Mouse (Mus musculus) hindbrain, embryonic 15.5 days (tissue): ENCODE measurements around the gene Aspg. TPM values are rescaled to one million over a fixed set of nuclear protein-coding genes. Genes with fewer than 3 reads are reported as not detected.

Source experiments
- ATAC-seq: fragments of 200-750 bp; cut with Nextera tagmentation; 2 replicates; pipeline ENCODE4 v1.8.0; 2017; ENCODE audit warnings: low read depth, moderate number of reproducible peaks, moderate TSS enrichment; ENCODE audit not compliant: low FRiP score
- H3K27ac ChIP-seq: fragments of 300-500 bp; sonication (generic); replicated peaks from 2 replicates; pipeline ENCODE4 v1.5.1; 2015; ENCODE audit warnings: mild to moderate bottlenecking, inconsistent platforms
- H3K27me3 ChIP-seq: fragments of 300-500 bp; sonication (generic); 2 replicates; pipeline ENCODE4 v1.6.1; 2015; ENCODE audit warnings: control low read depth, inconsistent platforms
- H3K36me3 ChIP-seq: fragments of 300-500 bp; sonication (generic); 2 replicates; pipeline ENCODE4 v1.6.1; 2015; ENCODE audit warnings: control low read depth, inconsistent platforms
- H3K4me1 ChIP-seq: fragments of 300-500 bp; sonication (generic); replicated peaks from 2 replicates; pipeline ENCODE4 v1.6.1; 2015; ENCODE audit warnings: control low read depth, inconsistent platforms
- H3K4me2 ChIP-seq: fragments of 300-500 bp; sonication (generic); 2 replicates; pipeline ENCODE4 v1.6.1; 2015; ENCODE audit warnings: moderate library complexity, mild to moderate bottlenecking, inconsistent platforms
- H3K4me3 ChIP-seq: fragments of 300-500 bp; sonication (generic); 2 replicates; pipeline ENCODE4 v1.5.1; 2015; ENCODE audit warnings: mild to moderate bottlenecking, inconsistent platforms
- H3K9ac ChIP-seq: fragments of 300-500 bp; sonication (generic); 2 replicates; pipeline ENCODE4 v1.6.1; 2015; ENCODE audit warnings: inconsistent platforms
- H3K9me3 ChIP-seq: fragments of 300-500 bp; sonication (generic); 2 replicates; pipeline ENCODE4 v1.6.1; 2016; ENCODE audit warnings: control low read depth, inconsistent platforms
- WGBS: fragments of 180-500 bp; shearing (Covaris S2); methylation state at CpG from one replicate; pipeline ENCODE4 v1.1.7; 2015; 5-methylcytosine and 5-hydroxymethylcytosine counted together
- polyA plus RNA-seq: library from polyadenylated mRNA; unstranded; fragments of >200 nt; fragmentation: Nextera tagmentation; extraction: Ambion mirVana; gene quantifications from 2 replicates; pipeline ENCODE4 v1.2.1, GENCODE M21; 2015

Aspg gene
- polyA plus RNA-seq, 1 experiment from 2014 or later: 0.86 TPM

- Histone ChIP-seq H3K9me3 (no peaks in the 10 kb centered on the region), H3K4me3 (no peak overlapping the region), H3K27me3 (no peaks in the 10 kb centered on the region), H3K4me2 (no peak overlapping the region), H3K27ac (no peak overlapping the region), H3K4me1 (no peaks in the 10 kb centered on the region), H3K36me3 (no peaks in the 10 kb centered on the region), H3K9ac (no peak overlapping the region)
- no peak for ATAC-seq
- 53% methylated on average over 4 of the region's 4 CpGs for WGBS
Observed at GRCm38 (mm10) chr12:112100106-112100505, 6.4 kb upstream of the Aspg start.

DNA sequence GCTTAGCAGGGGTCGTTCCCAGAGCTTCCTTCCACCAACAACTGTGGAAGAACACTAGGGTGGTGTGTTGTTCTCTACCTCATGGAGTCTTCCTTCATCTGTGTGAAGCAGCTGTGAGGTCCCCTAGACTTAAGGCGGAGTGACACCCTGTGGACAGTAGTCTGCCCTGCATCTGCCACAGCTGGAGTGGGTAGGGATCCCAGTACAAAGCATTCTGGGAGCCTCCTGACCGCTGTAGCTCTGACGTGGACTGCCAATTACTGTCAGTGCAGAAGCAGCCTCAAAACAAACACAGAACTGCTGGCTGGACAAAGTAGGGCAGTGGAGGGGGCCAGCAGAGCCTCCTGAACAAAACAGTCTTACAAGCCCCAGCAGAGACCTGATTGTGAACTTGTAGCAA lies 5.4 kb upstream of the Aspg start:
- Histone ChIP-seq H3K36me3 (no peaks in the 10 kb centered on the region), H3K4me1 (no peaks in the 10 kb centered on the region), H3K4me2 (no peak overlapping the region), H3K9ac (no peak overlapping the region), H3K9me3 (no peaks in the 10 kb centered on the region), H3K27ac (no peak overlapping the region), H3K4me3 (no peak overlapping the region), H3K27me3 (no peaks in the 10 kb centered on the region)
- WGBS: 63% methylated on average over 4 of the region's 4 CpGs
- ATAC-seq: no peak

- H3K36me3 ChIP-seq: no peaks in the 10 kb centered on the region
- no peak overlapping the region for H3K4me2 ChIP-seq
- H3K4me3 ChIP-seq: no peak overlapping the region
- H3K9me3 ChIP-seq: no peaks in the 10 kb centered on the region
- peaks cover 13% of the 10 kb centered on the region; the same call in 1 of the 2 replicates for H3K27me3 ChIP-seq
- no peak overlapping the region for H3K9ac ChIP-seq
- H3K27ac ChIP-seq: no peak overlapping the region
- WGBS: 91% methylated on average over 5 of the region's 5 CpGs
- ATAC-seq: no peak
- H3K4me1 ChIP-seq: no peaks in the 10 kb centered on the region; the same call in 1 of the 2 replicates
Observed at GRCm38 (mm10) chr12:112103179-112103578, 3.3 kb upstream of the Aspg start.

DNA sequence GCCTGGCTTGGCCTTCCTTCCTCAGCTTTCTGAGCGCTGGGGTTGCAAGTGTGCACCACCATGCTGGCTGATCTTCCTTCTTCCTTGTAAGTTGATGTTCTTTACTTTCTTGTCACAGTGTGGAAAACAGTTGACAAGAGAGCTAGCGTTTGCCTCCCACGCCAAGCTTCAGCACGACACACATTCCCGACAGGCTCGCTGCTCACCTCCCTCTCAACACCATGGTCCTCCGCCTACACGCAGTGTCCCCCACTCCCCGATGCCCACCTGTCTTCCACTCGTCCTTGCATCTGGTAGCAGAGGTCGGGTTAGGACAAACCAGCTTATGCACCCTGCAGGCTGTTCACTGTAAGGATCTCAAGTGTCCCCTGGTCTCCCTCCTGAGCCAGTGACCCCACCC lies 1.6 kb upstream of the Aspg start:
- WGBS: 93% methylated on average over 11 of the region's 11 CpGs
- Histone ChIP-seq H3K36me3 (no peaks in the 10 kb centered on the region), H3K4me3 (no peak overlapping the region), H3K4me1 (no peaks in the 10 kb centered on the region; the same call in 1 of the 2 replicates), H3K27me3 (peaks cover 13% of the 10 kb centered on the region; the same call in 1 of the 2 replicates), H3K9me3 (no peaks in the 10 kb centered on the region), H3K27ac (no peak overlapping the region), H3K4me2 (no peak overlapping the region), H3K9ac (no peak overlapping the region)
- no peak for ATAC-seq

GRCm38 (mm10) chr12:112107685-112108084 lies 1.2 kb downstream of the Aspg start:
- H3K4me2 ChIP-seq: no peak overlapping the region
- no peaks in the 10 kb centered on the region for H3K9me3 ChIP-seq
- H3K36me3 ChIP-seq: no peaks in the 10 kb centered on the region
- no peak overlapping the region for H3K9ac ChIP-seq
- H3K27me3 ChIP-seq: peaks cover 16% of the 10 kb centered on the region
- ATAC-seq: no peak
- 87% methylated on average over 8 of the region's 8 CpGs for whole genome bisulfite sequencing
- H3K4me1 ChIP-seq: no peaks in the 10 kb centered on the region; the same call in 1 of the 2 replicates
- H3K27ac ChIP-seq: no peak overlapping the region
- H3K4me3 ChIP-seq: no peak overlapping the region

- no peak overlapping the region for H3K4me2 ChIP-seq
- WGBS: 84% methylated on average over 11 of the region's 11 CpGs
- no peak for ATAC-seq
- H3K4me3 ChIP-seq: no peak overlapping the region
- no peak overlapping the region for H3K27ac ChIP-seq
- H3K36me3 ChIP-seq: no peaks in the 10 kb centered on the region
- H3K27me3 ChIP-seq: peaks cover 16% of the 10 kb centered on the region
- H3K9me3 ChIP-seq: no peaks in the 10 kb centered on the region
- H3K9ac ChIP-seq: no peak overlapping the region
- no peaks in the 10 kb centered on the region; the same call in 1 of the 2 replicates for H3K4me1 ChIP-seq
Observed at GRCm38 (mm10) chr12:112108696-112109445, 2.4 kb downstream of the Aspg start.

- Histone ChIP-seq H3K4me1 (no peaks in the 10 kb centered on the region; the same call in 1 of the 2 replicates), H3K4me3 (no peak overlapping the region), H3K9ac (no peak overlapping the region), H3K36me3 (no peaks in the 10 kb centered on the region), H3K27ac (no peak overlapping the region), H3K9me3 (no peaks in the 10 kb centered on the region), H3K27me3 (peaks cover 16% of the 10 kb centered on the region), H3K4me2 (no peak overlapping the region)
- WGBS: 90% methylated on average over 9 of the region's 9 CpGs
- no peak for ATAC-seq
Observed at GRCm38 (mm10) chr12:112109701-112110100, 3.2 kb downstream of the Aspg start.

DNA sequence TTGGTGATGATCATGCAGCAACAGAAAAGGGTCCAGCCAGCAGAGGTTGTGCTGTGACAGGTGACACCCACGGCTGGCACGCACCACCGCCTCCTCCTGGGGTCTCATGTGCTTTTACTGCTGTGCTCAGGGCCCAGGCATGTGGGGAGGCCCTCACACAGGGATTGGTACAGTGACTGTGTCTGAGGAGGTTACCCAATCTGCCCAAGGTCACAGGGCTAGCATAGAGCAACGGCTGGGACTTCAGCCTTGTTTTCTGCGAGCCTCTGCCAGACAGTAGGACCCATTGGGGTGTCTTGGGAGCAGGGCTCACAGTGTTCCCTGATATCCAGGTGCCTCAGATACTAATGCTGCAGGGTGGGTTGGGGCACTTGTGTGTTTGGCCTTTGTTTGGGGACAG lies 4.8 kb downstream of the Aspg start:
- H3K4me3 ChIP-seq: no peak overlapping the region
- no peaks in the 10 kb centered on the region; the same call in 1 of the 2 replicates for H3K4me1 ChIP-seq
- H3K27me3 ChIP-seq: peaks cover 16% of the 10 kb centered on the region

GRCm38 (mm10) chr12:112112235-112112634 lies 5.8 kb downstream of the Aspg start:
- H3K36me3 ChIP-seq: no peaks in the 10 kb centered on the region
- peaks cover 10% of the 10 kb centered on the region; the same call in 1 of the 2 replicates for H3K27me3 ChIP-seq
- H3K4me3 ChIP-seq: no peak overlapping the region
- H3K27ac ChIP-seq: no peak overlapping the region
- H3K4me1 ChIP-seq: no peaks in the 10 kb centered on the region
- no peak overlapping the region for H3K9ac ChIP-seq
- no peak for ATAC-seq
- no peak overlapping the region for H3K4me2 ChIP-seq
- 92% methylated on average over 6 of the region's 6 CpGs for WGBS
- H3K9me3 ChIP-seq: no peaks in the 10 kb centered on the region

More for the DNA sequence above, 4.8 kb downstream of the Aspg start:
- H3K4me2 ChIP-seq: no peak overlapping the region
- no peaks in the 10 kb centered on the region for H3K9me3 ChIP-seq
- ATAC-seq: no peak
- H3K27ac ChIP-seq: no peak overlapping the region
- H3K36me3 ChIP-seq: no peaks in the 10 kb centered on the region
- H3K9ac ChIP-seq: no peak overlapping the region
- WGBS: 92% methylated on average over 5 of the region's 5 CpGs

DNA sequence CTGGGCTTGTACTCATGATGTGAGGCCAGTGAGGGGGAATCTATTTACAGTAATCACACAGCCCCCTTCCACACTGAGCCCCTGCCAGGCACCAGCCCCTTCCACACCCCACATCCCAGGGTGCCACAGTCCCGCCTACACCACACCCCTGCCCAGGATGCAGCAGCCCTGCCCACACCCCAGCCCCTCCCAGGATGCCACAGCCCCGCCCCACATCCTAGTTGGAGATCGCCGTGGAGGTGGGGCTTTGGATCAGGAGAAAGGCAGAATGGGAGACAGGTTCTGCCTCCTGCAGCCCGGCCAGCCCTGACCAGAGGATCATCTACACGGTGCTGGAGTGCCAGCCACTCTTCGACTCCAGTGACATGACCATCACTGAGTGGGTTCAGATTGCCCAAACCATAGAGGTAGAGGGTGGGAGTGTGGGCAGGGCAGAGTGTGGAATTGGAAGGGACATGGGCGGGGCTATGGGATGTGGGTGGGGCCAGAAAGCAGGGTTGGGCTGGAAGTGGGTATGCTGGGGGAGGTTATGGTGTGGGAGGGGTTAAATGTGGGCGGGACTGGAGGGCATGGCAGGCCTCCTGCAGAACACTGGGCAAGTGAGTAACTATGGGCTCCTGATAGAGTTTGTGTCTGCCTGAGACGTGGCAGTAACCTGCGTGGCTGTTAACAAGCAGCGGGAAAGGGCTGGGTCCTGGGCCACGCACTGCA lies 6.4 kb downstream of the Aspg start:
- Histone ChIP-seq H3K9ac (no peak overlapping the region), H3K27me3 (peaks cover 6% of the 10 kb centered on the region; the same call in 1 of the 2 replicates), H3K27ac (no peak overlapping the region), H3K36me3 (no peaks in the 10 kb centered on the region), H3K4me2 (no peak overlapping the region), H3K4me1 (no peaks in the 10 kb centered on the region), H3K9me3 (no peaks in the 10 kb centered on the region), H3K4me3 (no peak overlapping the region)
- 25% methylated on average over 13 of the region's 13 CpGs for WGBS
- peak; percentile 31; the same call in 1 of the 2 replicates for ATAC-seq

GRCm38 (mm10) chr12:112113710-112114109 lies 7.2 kb downstream of the Aspg start:
- peaks cover 6% of the 10 kb centered on the region; the same call in 1 of the 2 replicates for H3K27me3 ChIP-seq
- H3K4me3 ChIP-seq: no peak overlapping the region
- WGBS: 12% methylated on average over 7 of the region's 7 CpGs
- no peaks in the 10 kb centered on the region for H3K4me1 ChIP-seq
- H3K9me3 ChIP-seq: no peaks in the 10 kb centered on the region
- peak; percentile 38; the same call in 1 of the 2 replicates for ATAC-seq
- H3K27ac ChIP-seq: no peak overlapping the region
- no peak overlapping the region for H3K9ac ChIP-seq
- H3K4me2 ChIP-seq: no peak overlapping the region
- no peaks in the 10 kb centered on the region for H3K36me3 ChIP-seq

GRCm38 (mm10) chr12:112117006-112117405 lies 10.5 kb downstream of the Aspg start:
- H3K9ac ChIP-seq: no peak overlapping the region
- H3K4me1 ChIP-seq: no peaks in the 10 kb centered on the region
- no peak overlapping the region for H3K4me3 ChIP-seq
- H3K27ac ChIP-seq: no peak overlapping the region
- no peaks in the 10 kb centered on the region for H3K9me3 ChIP-seq
- H3K4me2 ChIP-seq: no peak overlapping the region
- no peaks in the 10 kb centered on the region for H3K36me3 ChIP-seq
- ATAC-seq: no peak
- 80% methylated on average over 5 of the region's 5 CpGs for WGBS
- H3K27me3 ChIP-seq: 0 out of 2 replicates have a peak, but pooled peaks cover 2% of the 10 kb centered on the region
